Mouse (Mus musculus) ovary, postnatal 36 days (tissue): ENCODE data around the gene Ankdd1a.

Experiments
- DNase-seq: peaks from one replicate; pipeline ENCODE4 v3.0.0; 2022; ENCODE audit warnings: low spot score, mixed read lengths

Ankdd1a gene

GRCm38 (mm10) chr9:65519807-65520504 is at the start of gene Ankdd1a:
TSS of gene Ankdd1a (minus strand) at chr9:65520193.
- no peak for DNase-seq

DNA sequence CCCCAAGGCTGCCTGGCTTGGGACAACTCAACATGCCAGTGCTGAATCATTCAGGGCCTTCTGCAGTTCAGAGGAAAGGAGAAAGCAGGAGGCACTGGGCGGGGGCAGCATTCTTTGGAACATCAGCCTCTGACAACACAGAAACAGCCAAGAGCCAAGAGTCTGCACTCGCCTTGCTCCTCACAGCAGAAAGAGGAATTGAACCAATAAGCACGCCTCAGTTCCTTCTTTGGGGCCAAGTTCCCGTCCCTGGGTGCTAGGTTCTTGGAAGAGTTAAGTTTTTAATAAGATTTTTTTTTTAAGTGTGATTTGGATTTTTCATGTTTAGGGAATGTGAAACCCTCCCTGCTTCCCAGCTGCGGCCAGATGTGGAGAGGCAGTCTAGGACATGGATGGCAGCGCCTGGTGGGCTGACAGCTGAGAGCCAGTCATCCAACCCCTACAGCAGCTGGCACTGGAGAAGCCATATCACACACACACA is 49.5 kb upstream of the Ankdd1a start:
- DNase-seq: no peak

- no peak for DNase-seq
Measured at GRCm38 (mm10) chr9:65568787-65569186, 48.8 kb upstream of the Ankdd1a start.

- no peak for DNase-seq
Measured at GRCm38 (mm10) chr9:65564698-65565097, 44.7 kb upstream of the Ankdd1a start.

DNA sequence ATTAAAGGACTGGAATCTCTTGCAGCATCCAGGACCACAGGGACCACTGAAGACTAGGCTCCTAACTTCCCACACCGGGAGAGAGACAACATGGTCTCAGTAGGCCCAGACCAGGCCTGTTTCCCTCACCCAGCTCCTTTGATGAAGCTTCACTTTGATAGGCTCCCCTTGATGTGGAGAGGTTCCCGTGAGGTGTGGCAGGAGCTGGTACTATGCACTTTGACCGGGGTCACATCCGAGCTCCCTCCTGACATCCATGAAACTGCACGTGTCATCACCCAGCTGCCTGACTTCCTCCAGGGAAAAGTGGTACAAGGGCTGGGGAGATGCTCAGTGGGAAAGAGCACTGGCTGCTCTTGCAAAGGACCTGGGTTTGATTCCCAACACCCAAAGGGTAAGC is 43.1 kb upstream of the Ankdd1a start:
- DNase-seq: no peak

GRCm38 (mm10) chr9:65562081-65562506 is 42.1 kb upstream of the Ankdd1a start:
- no peak for DNase-seq

GRCm38 (mm10) chr9:65561016-65561415 is 41.0 kb upstream of the Ankdd1a start:
- no peak for DNase-seq

- DNase-seq: no peak
Measured at GRCm38 (mm10) chr9:65558806-65559205, 38.8 kb upstream of the Ankdd1a start.

- DNase-seq: no peak
Measured at GRCm38 (mm10) chr9:65556979-65557378, 37.0 kb upstream of the Ankdd1a start.

DNA sequence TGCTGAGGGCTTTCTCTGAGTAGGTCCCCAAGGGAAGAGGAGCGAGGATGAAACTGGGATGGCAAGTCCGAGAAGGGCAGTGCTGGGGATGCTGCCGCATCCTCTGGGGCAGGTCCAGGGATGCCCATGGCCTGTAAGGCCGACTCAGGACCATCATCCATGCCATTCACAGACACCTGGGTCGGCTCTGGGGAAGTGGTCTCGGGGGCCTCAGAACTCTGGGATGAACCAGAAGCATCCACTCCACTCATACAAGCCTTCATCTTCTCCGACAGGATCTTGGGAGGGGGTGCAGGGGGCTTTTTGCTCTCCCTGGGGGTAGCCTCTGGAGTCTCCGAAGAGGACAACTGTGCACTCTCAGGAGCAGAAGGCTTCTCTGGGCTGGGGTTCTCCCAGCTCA is 36.4 kb upstream of the Ankdd1a start:
- no peak for DNase-seq

DNA sequence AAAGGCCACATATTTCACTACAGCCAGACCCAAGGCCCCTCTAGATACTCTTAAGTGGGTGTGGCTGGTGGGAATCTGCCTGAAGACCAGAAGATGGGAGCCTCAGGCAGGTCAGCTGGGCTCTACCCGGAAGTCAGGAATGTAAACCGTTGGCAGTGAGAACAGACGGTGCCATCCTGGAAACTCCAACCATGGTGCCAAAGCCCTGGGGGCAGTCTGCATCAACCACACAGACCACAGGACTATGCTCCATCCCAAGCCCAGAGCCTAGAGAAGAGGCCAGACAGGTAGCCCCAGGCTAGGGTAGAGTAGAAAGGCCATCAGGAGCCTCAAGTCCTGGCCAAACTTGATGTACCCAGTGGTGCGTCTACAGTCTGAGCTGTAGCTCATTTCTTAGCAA is 35.6 kb upstream of the Ankdd1a start:
- no peak for DNase-seq

DNA sequence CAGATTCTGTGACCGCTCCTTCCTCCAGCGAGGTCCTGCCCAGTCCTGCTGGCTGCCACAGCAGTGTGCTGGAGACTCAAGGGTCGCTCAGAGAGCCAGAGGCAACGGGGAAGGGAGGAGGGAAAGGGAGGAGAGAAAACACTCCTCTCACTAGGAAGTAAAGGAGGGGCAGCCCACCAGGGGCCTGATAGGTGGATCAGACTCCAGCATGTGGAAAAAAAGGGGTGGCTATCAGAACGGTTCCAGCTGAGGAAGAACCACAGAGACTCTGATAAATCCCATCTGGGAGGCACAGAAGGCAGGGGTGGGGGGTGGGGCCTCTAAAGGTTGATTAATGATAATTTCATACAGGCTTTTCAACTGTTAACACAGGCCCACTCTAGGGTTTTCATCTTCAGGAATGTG is 35.0 kb upstream of the Ankdd1a start:
- DNase-seq: no peak

DNA sequence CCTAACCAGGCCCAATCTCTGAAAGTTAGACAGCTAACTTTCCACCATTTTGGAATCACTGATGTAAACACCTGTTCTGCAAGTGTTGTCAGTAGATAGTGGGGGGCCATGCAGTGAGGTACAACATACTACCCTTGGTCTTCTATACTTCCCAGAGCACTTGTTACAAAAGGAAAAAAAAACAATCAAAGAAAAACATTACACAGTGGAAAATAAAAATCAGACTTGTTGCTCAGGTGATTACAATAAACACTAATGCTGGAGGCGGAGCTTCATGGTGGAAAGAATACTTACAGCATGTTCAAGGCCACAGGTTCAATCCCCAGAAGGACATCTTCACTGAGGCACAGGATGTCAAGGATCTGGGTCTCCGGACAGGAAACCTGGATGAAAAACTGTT is 32.7 kb upstream of the Ankdd1a start:
- no peak for DNase-seq

DNA sequence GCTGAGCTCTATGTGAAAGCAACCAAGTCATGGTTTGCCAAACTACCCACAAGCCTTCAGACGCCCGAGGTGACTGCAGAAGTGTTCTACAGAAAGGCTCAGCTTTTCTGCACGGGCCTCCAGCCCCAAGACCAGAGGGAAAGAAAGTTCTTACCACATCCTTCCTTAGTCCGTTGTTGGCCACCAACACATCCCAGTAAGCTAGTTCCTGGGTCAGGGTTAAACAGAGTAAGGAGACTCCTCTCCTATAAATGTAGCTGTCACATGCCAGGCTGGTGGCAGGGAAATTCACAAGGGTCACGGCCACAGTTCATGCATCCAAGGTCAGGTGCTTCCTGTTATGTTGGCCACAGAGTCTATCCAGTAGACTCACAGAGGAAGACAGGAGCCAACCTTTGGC is 32.1 kb upstream of the Ankdd1a start:
- DNase-seq: no peak

- DNase-seq: peak; percentile 72
Measured at GRCm38 (mm10) chr9:65551035-65551434, 31.0 kb upstream of the Ankdd1a start.

DNA sequence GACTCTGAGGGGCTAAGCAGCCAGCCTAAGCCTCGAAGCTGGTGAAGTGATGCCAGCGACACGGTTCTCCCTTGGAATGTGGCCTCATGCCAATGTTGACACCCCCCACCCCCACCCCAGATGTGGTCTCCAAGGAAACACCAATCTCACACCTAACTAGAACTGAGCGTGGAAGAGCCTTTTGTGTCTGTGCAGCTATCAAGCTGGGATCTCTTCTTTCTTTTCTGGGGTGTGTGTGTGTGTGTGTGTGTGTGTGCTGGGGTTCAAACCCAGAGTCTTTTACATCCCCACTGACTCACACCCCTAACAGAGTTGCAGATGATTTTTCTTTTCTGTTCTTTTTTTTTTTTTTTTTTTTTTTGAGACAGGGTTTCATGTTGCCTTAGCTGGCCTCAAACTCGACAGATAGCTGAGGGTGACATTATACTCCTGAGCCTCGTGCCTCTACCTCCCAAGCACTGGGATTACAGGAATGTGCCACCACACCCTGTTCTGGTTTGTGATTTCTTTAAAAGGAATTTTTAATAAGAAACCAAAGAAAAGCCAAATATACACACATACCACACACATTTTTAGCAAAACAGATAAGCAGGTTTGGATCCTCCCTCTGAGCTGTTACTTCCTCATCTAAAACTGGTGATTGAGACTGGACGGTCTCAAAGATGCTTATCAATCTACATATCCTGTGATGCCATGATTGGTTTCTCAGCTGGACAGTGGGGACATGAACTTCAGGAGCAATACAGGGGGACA is 30.3 kb upstream of the Ankdd1a start:
- no peak for DNase-seq

DNA sequence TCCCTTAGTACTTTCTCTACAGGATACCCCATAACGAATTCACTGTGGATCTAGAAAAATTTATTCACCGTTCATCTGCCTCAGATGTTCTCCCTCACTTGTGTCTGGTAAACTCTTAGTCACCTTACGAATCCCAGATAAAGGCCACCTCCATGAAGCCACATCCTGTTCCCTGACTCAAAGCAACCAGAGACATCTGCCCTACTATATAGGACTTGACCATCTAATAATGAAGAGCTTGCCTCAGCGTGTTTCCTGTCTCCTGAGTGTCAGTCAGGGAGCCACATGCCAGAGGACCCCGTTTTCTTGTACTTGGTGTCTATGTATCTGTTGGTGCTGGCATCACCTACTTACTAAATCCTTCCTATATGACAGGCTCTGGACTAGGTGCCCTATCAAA is 29.6 kb upstream of the Ankdd1a start:
- no peak for DNase-seq

DNA sequence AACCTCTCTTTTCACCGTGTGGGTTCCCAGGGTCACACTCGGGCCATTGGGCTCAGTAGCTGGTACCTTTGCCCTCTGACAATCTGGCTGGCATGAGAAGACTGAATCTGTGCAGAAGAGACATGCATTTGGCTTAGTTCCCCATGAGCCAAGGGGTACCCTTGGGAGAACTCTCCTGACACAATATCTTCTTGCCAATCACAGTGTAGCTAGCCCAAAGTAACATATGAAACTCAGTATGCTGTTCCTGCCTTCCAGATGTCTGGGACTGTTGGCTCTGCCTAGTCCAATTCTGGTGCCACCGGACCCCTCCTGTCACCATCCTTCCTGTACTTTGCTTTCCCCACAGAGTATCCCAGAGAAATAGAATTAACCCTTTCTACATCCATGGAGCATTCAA is 29.1 kb upstream of the Ankdd1a start:
- no peak for DNase-seq

GRCm38 (mm10) chr9:65548311-65548710 is 28.3 kb upstream of the Ankdd1a start:
- no peak for DNase-seq

GRCm38 (mm10) chr9:65547844-65548243 is 27.9 kb upstream of the Ankdd1a start:
- no peak for DNase-seq

DNA sequence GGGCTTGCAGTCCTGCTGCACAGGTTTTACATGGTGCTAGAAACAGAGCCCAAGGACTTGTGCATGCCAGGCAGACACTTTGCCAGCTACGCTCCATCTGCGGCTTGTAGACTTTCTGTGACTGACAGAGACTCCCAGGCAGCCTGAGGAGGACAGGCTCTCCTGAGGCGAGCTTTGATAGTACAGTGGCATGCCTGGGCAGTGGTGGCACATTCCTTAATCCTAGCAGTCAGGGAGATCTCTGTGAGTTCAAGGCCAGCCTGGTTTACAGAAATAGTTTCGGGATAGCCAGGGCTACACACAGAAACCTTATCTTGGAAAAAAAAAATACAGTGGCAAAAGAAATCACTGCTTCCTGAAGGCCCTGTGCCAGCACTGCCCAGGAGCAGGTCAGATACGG is 27.1 kb upstream of the Ankdd1a start:
- no peak for DNase-seq

- no peak for DNase-seq
Measured at GRCm38 (mm10) chr9:65546413-65546695, 26.4 kb upstream of the Ankdd1a start.

GRCm38 (mm10) chr9:65545635-65546412 is 25.8 kb upstream of the Ankdd1a start:
- peak; percentile 37 for DNase-seq
